Mouse (Mus musculus) CH12.LX (cell line): Measurements from ENCODE around the gene Cxcr5. TPM values are rescaled to one million over a fixed set of nuclear protein-coding genes. Genes with fewer than 3 reads are reported as not detected.

Source experiments
- DNase-seq: peaks from one replicate; pipeline ENCODE4 v3.0.0-alpha.2; 2013; ENCODE audit errors: extremely low read depth
- H3K27ac ChIP-seq: 2 replicates; pipeline ENCODE4 v1.5.1; 2012; ENCODE audit warnings: low read depth, mild to moderate bottlenecking, control low read depth, moderate library complexity; ENCODE audit not compliant: insufficient read depth
- H3K27me3 ChIP-seq: replicated peaks from 2 replicates; pipeline ENCODE3; 2012; ENCODE audit warnings: inconsistent platforms
- H3K36me3 ChIP-seq, 2 experiments: replicated peaks in 1 of 2; 2 replicates each; pipeline versions ENCODE3 to v1.6.1; 2012; ENCODE audit warnings: inconsistent platforms in 1 of 2, low read length in 1 of 2, mild to moderate bottlenecking in 1 of 2, mixed read lengths in 1 of 2, moderate library complexity in 1 of 2; ENCODE audit not compliant: control insufficient read depth in 1 of 2, insufficient read depth in 1 of 2
- H3K4me1 ChIP-seq, 2 experiments: 2 replicates each; pipeline ENCODE4 v1.6.1; 2012; ENCODE audit warnings: inconsistent platforms in 1 of 2, moderate library complexity in 1 of 2; ENCODE audit not compliant: insufficient read depth in 2 of 2, control insufficient read depth in 1 of 2
- H3K4me2 ChIP-seq: 2 replicates; pipeline ENCODE4 v1.6.1; 2012; ENCODE audit warnings: low read depth, mild to moderate bottlenecking, control low read depth; ENCODE audit not compliant: poor library complexity, insufficient read depth, severe bottlenecking
- H3K4me3 ChIP-seq, 3 experiments: fragments of 150-350 bp in 1 of 3; sonication (generic) in 1 of 3; replicated peaks in 1 of 3; 2 replicates each; pipeline versions ENCODE3 to v1.5.1; 2011 to 2012; ENCODE audit warnings: low read depth in 2 of 3, low read length in 2 of 3, mild to moderate bottlenecking in 2 of 3, moderate library complexity in 2 of 3, control low read depth in 1 of 3, improper control_type of control experiment in 1 of 3, inconsistent platforms in 1 of 3, mixed read lengths in 1 of 3; ENCODE audit not compliant: poor library complexity in 1 of 3
- H3K79me2 ChIP-seq: replicated peaks from 2 replicates; pipeline ENCODE4 v1.6.1; 2012; ENCODE audit warnings: mild to moderate bottlenecking, moderate library complexity; ENCODE audit not compliant: control insufficient read depth, poor library complexity, insufficient read depth, severe bottlenecking; ENCODE audit errors: extremely low read depth
- H3K9ac ChIP-seq: 2 replicates; pipeline ENCODE4 v1.6.1; 2012; ENCODE audit warnings: low read depth, mild to moderate bottlenecking, control low read depth, moderate library complexity; ENCODE audit not compliant: insufficient read depth
- H3K9me3 ChIP-seq: replicated peaks from 2 replicates; pipeline ENCODE3; 2012; ENCODE audit warnings: low read length, inconsistent platforms, mixed read lengths
- BHLHE40 ChIP-seq: IDR thresholded peaks from 2 replicates; pipeline ENCODE4 v1.6.1; 2011; ENCODE audit warnings: mild to moderate bottlenecking, low read depth, low read length, improper control_type of control experiment
- CHD1 ChIP-seq: IDR thresholded peaks from 2 replicates; pipeline ENCODE4 v1.6.1; 2012; ENCODE audit warnings: low read depth, low read length, improper control_type of control experiment, inconsistent platforms
- CHD2 ChIP-seq: IDR thresholded peaks from 2 replicates; pipeline ENCODE4 v1.6.1; 2011; ENCODE audit warnings: low read length, improper control_type of control experiment
- E2F4 ChIP-seq: IDR thresholded peaks from 2 replicates; pipeline ENCODE4 v1.6.1; 2011; ENCODE audit warnings: low read depth, low read length, improper control_type of control experiment; ENCODE audit not compliant: insufficient replicate concordance
- ELF1 ChIP-seq: IDR thresholded peaks from 2 replicates; pipeline ENCODE4 v1.6.1; 2014; ENCODE audit warnings: low read depth, mild to moderate bottlenecking, inconsistent platforms, low read length, improper control_type of control experiment
- EP300 ChIP-seq: IDR thresholded peaks from 2 replicates; pipeline ENCODE4 v1.6.1; 2011; ENCODE audit warnings: low read length, improper control_type of control experiment
- ETS1 ChIP-seq: conservative IDR thresholded peaks from 2 replicates; pipeline ENCODE4 v1.6.1; 2012; ENCODE audit warnings: low read depth, mild to moderate bottlenecking, inconsistent platforms, low read length, improper control_type of control experiment, moderate library complexity
- GABPA ChIP-seq: IDR thresholded peaks from 2 replicates; pipeline ENCODE4 v1.6.1; 2012; ENCODE audit warnings: low read depth, low read length, improper control_type of control experiment, inconsistent platforms; ENCODE audit not compliant: insufficient replicate concordance
- HCFC1 ChIP-seq: IDR thresholded peaks from 2 replicates; pipeline ENCODE4 v1.6.1; 2012; ENCODE audit warnings: low read depth, mild to moderate bottlenecking, inconsistent platforms, low read length, improper control_type of control experiment
- IRF4 ChIP-seq: IDR thresholded peaks from 2 replicates; pipeline ENCODE4 v1.6.1; 2014; ENCODE audit warnings: low read depth, mild to moderate bottlenecking, inconsistent platforms, low read length, improper control_type of control experiment
- JUN ChIP-seq: IDR thresholded peaks from 2 replicates; pipeline ENCODE4 v1.6.1; 2011; ENCODE audit warnings: low read depth, mild to moderate bottlenecking, low read length, improper control_type of control experiment, moderate library complexity; ENCODE audit not compliant: insufficient read depth
- JUND ChIP-seq: conservative IDR thresholded peaks from 2 replicates; pipeline ENCODE4 v1.6.1; 2011; ENCODE audit warnings: low read depth, low read length, improper control_type of control experiment
- KAT2A ChIP-seq: IDR thresholded peaks from 2 replicates; pipeline ENCODE4 v1.6.1; 2012; ENCODE audit warnings: low read length, improper control_type of control experiment, inconsistent platforms; ENCODE audit not compliant: insufficient replicate concordance
- MAFK ChIP-seq: IDR thresholded peaks from 2 replicates; pipeline ENCODE4 v1.6.1; 2011; ENCODE audit warnings: low read length, improper control_type of control experiment; ENCODE audit not compliant: insufficient replicate concordance
- MAX ChIP-seq: IDR thresholded peaks from 2 replicates; pipeline ENCODE4 v1.6.1; 2011; ENCODE audit warnings: low read length, improper control_type of control experiment
- MAZ ChIP-seq: IDR thresholded peaks from 2 replicates; pipeline ENCODE4 v1.6.1; 2012; ENCODE audit warnings: low read depth, mild to moderate bottlenecking, inconsistent platforms, low read length, improper control_type of control experiment, moderate library complexity
- MEF2A ChIP-seq: IDR thresholded peaks from 2 replicates; pipeline ENCODE4 v1.6.1; 2014; ENCODE audit warnings: low read depth, mild to moderate bottlenecking, inconsistent platforms, low read length, improper control_type of control experiment, borderline replicate concordance
- MXI1 ChIP-seq: IDR thresholded peaks from 2 replicates; pipeline ENCODE4 v1.6.1; 2011; ENCODE audit warnings: mild to moderate bottlenecking, low read depth, low read length, improper control_type of control experiment
- MYC ChIP-seq: IDR thresholded peaks from 2 replicates; pipeline ENCODE4 v1.6.1; 2011; ENCODE audit warnings: low read depth, mild to moderate bottlenecking, improper control_type of control experiment, low read length
- NRF1 ChIP-seq: IDR thresholded peaks from 2 replicates; pipeline ENCODE4 v1.6.1; 2014; ENCODE audit warnings: low read depth, mild to moderate bottlenecking, inconsistent platforms, low read length, improper control_type of control experiment, moderate library complexity
- POLR2A ChIP-seq: IDR thresholded peaks from 2 replicates; pipeline ENCODE4 v1.6.1; 2011; ENCODE audit warnings: low read depth, mild to moderate bottlenecking, improper control_type of control experiment, low read length
- POLR2AphosphoS2 ChIP-seq: IDR thresholded peaks from 2 replicates; pipeline ENCODE4 v1.6.1; 2011; ENCODE audit warnings: low read depth, low read length, improper control_type of control experiment
- RAD21 ChIP-seq: IDR thresholded peaks from 2 replicates; pipeline ENCODE4 v1.6.1; 2011; ENCODE audit warnings: low read depth, mild to moderate bottlenecking, low read length, improper control_type of control experiment, moderate library complexity
- RCOR1 ChIP-seq: conservative IDR thresholded peaks from 2 replicates; pipeline ENCODE4 v1.6.1; 2012; ENCODE audit warnings: low read depth, mild to moderate bottlenecking, inconsistent platforms, low read length, improper control_type of control experiment
- SIN3A ChIP-seq: IDR thresholded peaks from 2 replicates; pipeline ENCODE4 v1.6.1; 2012; ENCODE audit warnings: low read length, improper control_type of control experiment, inconsistent platforms
- SMC3 ChIP-seq: IDR thresholded peaks from 2 replicates; pipeline ENCODE4 v1.6.1; 2011; ENCODE audit warnings: low read depth, low read length, improper control_type of control experiment
- TBP ChIP-seq: conservative IDR thresholded peaks from 2 replicates; pipeline ENCODE4 v1.6.1; 2011; ENCODE audit warnings: low read depth, low read length, improper control_type of control experiment
- TCF12 ChIP-seq: IDR thresholded peaks from 2 replicates; pipeline ENCODE4 v1.6.1; 2014; ENCODE audit warnings: low read depth, mild to moderate bottlenecking, inconsistent platforms, low read length, improper control_type of control experiment
- UBTF ChIP-seq: IDR thresholded peaks from 2 replicates; pipeline ENCODE4 v1.6.1; 2012; ENCODE audit warnings: low read depth, mild to moderate bottlenecking, inconsistent platforms, low read length, improper control_type of control experiment, moderate library complexity
- USF2 ChIP-seq: conservative IDR thresholded peaks from 2 replicates; pipeline ENCODE4 v1.6.1; 2011; ENCODE audit warnings: low read depth, low read length, improper control_type of control experiment
- ZC3H11A ChIP-seq: IDR thresholded peaks from 2 replicates; pipeline ENCODE4 v1.6.1; 2012; ENCODE audit warnings: low read depth, mild to moderate bottlenecking, inconsistent platforms, low read length, improper control_type of control experiment
- ZKSCAN1 ChIP-seq: IDR thresholded peaks from 2 replicates; pipeline ENCODE4 v1.6.1; 2012; ENCODE audit warnings: low read depth, inconsistent platforms, low read length, improper control_type of control experiment, borderline replicate concordance
- ZNF384 ChIP-seq: IDR thresholded peaks from 2 replicates; pipeline ENCODE4 v1.6.1; 2012; ENCODE audit warnings: low read depth, low read length, improper control_type of control experiment, inconsistent platforms
- dilution Hi-C: fragments of 300-500 bp; cut with MboI; formaldehyde crosslinking; loops from 2 replicates; pipeline ENCODE4 v1.14.3; 2020; ENCODE audit warnings: low sequenced_read_pairs; ENCODE audit not compliant: extremely low pct_unique_long_range_greater_than_20kb, extremely low pct_ligation_motif_present
- in situ Hi-C: fragments of 300-500 bp; cut with MboI; formaldehyde crosslinking; loops from 3 replicates; pipeline ENCODE4 v1.14.3; 2019; ENCODE audit warnings: low sequenced_read_pairs, low pct_ligation_motif_present, low pct_unique_long_range_greater_than_20kb, mixed read lengths
- polyA plus RNA-seq: library from polyadenylated mRNA; unstranded; fragments of >175 nt; gene quantifications from 2 replicates; pipeline ENCODE4 v1.2.1, GENCODE M21; 2012; ENCODE audit warnings: low read depth; ENCODE audit not compliant: insufficient read length
- total RNA-seq, 2 experiments: library from RNA; depleted of rRNA; stranded (reverse); fragments of 300-350 nt in 1 of 2; fragments of >200 nt in 1 of 2; gene quantifications; 2 replicates each; pipeline ENCODE4 v1.2.3; 2012 to 2014

The Cxcr5 gene
- total and polyA plus RNA-seq, 3 experiments: 30.2 to 93.4 (median 70.5) TPM

GRCm38 (mm10) chr9:44521927-44522326 lies 39.8 kb downstream of the Cxcr5 start:
- peak overlapping the region; percentile 68 for H3K27ac ChIP-seq
- in situ Hi-C loops (loop anchor here (5.0 kb wide), 2 partner anchors 45 to 85 kb away; no protein-coding TSS in a partner anchor), dilution Hi-C loops (no loop called here)
- peak overlapping the region in 1 of 3 experiments; percentile 44 for H3K4me3 ChIP-seq
- no peaks in the 10 kb centered on the region for H3K27me3 ChIP-seq
- no peaks in the 10 kb centered on the region for H3K9me3 ChIP-seq
- H3K9ac ChIP-seq: peak overlapping the region; percentile 71
- H3K36me3 ChIP-seq: peaks cover 0 to 51% of the 10 kb centered on the region in 2 experiments
- H3K79me2 ChIP-seq: peaks cover 2% of the 10 kb centered on the region; the same call in 1 of the 2 replicates
- peaks cover 23 to 64% of the 10 kb centered on the region in 2 experiments for H3K4me1 ChIP-seq
- TF ChIP-seq JUND (no peak), ETS1 (peak; percentile 90), HCFC1 (no peak), ZKSCAN1 (no peak), SMC3 (0 out of 2 replicates have a peak, but pooled peaks have one; percentile 4), EP300 (peak; percentile 95), UBTF (no peak), ZNF384 (peak; percentile 55), IRF4 (peak; percentile 97), MAFK (no peak), JUN (no peak), RAD21 (no peak; the same call in 1 of the 2 replicates), TCF12 (peak; percentile 92), KAT2A (no peak), SIN3A (peak; percentile 78), CHD2 (peak; percentile 61; the same call in 1 of the 2 replicates), POLR2AphosphoS2 (no peak), POLR2A (no peak), GABPA (no peak), MYC (peak; percentile 93), TBP (0 out of 2 replicates have a peak, but pooled peaks have one; percentile 32), MAZ (peak; percentile 85), MXI1 (peak; percentile 88), ZC3H11A (no peak), E2F4 (no peak), MAX (peak; percentile 78), NRF1 (no peak), ELF1 (0 out of 2 replicates have a peak, but pooled peaks have one; percentile 37), RCOR1 (peak; percentile 88; the same call in 1 of the 2 replicates), CHD1 (no peak), USF2 (no peak), MEF2A (peak; percentile 77; the same call in 1 of the 2 replicates), BHLHE40 (peak; percentile 93)
- H3K4me2 ChIP-seq: peak overlapping the region; percentile 69; the same call in 1 of the 2 replicates
- peak; percentile 78 for DNase-seq
